Mouse (Mus musculus): ENCODE data around the gene Slc25a25.

DNA sequence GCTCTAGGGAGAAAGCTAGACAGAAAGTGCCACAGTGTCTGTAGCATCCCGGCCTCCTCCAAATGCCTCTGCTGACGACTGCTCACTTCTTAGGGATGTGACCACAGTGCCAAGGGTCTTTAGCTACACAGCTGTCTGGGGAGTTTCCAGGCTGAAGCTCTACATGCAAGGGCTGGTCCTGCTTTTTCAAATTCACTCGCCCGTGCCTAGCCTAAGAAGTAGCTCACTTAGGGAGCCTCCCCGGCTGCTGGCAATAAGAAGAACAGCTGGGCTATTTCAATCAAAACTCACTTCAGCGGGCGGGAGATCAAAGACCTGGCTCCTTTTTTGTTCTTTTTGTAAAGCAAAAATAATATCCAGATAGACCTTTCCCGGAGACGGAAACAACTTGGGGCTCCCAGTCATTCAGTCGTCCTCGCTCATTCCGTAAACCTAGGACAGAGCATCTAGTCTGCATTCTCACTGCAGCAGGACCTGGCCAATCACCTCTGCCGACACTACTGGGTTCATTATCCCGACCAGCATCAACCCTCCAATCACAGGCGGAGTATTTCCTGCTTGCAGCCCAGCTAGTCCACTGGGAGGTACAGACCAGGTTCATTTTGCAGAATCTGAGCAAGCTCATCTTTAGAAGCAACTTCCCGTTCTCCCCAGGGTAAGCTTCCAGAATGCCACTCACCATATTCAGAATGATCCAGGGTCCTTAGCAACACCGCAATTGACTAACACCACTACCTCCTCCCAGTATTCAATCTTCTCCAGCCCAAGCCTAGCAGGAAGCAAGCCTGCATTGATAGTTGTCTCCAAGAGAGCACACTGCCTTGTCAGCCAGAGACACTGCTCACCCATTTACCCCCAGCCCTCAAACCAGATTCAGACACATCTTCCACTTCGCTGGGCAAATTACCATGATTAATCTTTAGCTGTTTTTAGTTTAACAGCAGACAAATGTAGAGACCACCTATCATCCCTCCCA, 20.3 kb downstream of the Slc25a25 start:
- TF ChIP-seq CTCF (IDR thresholded peaks at IDR 0.05; ENCODE audit: low read depth) (no peak), EP300 (IDR thresholded peaks at IDR 0.05; ENCODE audit: low read depth) (no peak)

Data from liver, postnatal 0 days (tissue).